Mouse (Mus musculus): ENCODE measurements around the gene Bco1. TPM values are rescaled to one million over a fixed set of nuclear protein-coding genes. Genes with fewer than 3 reads are reported as not detected.
A peak's percentile ranks its signal among the peaks of the same experiment; 100 is the strongest.

Bco1 gene
- polyA plus RNA-seq, 1 experiment from 2014 or later, result 0.22 TPM

DNA sequence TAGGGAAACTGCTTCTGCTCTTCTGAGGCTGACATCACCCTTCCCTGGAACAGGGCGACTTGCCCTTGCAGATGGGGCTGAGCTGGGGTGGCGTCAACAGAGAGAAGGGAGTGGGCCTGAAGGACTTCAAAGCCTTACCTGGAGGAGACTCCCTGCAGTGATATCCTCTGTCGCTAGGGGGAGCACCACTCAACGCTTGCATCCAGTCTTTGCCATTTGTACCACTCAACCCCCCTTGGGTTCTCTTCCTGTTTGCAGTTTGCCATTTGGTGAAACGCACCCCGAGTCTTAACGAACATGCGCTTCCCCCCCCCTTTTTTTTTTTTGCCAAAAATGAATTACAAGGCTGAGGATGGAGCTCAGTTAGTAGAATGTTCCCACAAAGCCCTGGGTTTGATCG, 11.9 kb downstream of the Bco1 start:
- Histone ChIP-seq H3K4me3 (no peak overlapping the region), H3K4me1 (0 out of 2 replicates have a peak, but pooled peaks cover 5% of the 10 kb centered on the region), H3K27ac (replicated peaks) (no peak overlapping the region), H3K9me3 (peaks cover 4% of the 10 kb centered on the region; the same call in 1 of the 2 replicates), H3K36me3 (replicated peaks) (no peaks in the 10 kb centered on the region), H3K27me3 (replicated peaks; ENCODE audit: low read depth, poor library complexity, severe bottlenecking) (no peaks in the 10 kb centered on the region)
- DNase-seq (ENCODE audit: low spot score), result peak; percentile 73
- WGBS, result 14% methylated on average over 9 of the region's 9 CpGs

DNA sequence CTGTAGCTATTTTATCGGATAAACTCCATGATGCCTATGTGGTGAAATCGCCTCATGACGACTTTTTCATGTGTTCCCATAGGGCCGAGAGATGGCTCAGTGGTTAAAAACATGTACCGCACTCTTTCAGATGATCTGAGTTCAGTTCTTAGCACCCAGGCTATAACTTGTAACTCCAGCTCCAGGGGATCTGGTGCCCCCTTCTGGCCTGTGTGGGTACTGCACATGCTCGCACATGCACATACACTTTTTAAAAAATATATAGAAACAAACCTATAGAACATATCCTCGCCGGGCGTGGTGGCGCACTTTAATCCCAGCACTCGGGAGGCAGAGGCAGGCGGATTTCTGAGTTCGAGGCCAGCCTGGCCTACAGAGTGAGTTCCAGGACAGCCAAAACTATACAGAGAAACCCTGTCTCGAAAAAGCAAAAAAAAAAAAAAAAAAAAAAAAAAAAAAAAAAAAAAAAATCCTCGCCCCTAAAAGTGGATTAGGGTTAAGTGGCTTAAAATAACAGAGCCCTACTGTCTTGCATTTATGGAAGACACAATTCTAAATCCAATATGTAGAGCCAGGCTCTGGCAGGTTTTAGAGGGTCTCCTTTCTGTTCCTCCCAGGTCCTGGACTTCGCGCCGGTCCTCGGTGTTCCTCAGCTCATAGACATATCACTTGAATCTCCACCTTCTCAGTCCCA, 13.5 kb downstream of the Bco1 start:
- Histone ChIP-seq H3K9me3 (peaks cover 4% of the 10 kb centered on the region; the same call in 1 of the 2 replicates), H3K4me1 (0 out of 2 replicates have a peak, but pooled peaks cover 5% of the 10 kb centered on the region), H3K27me3 (replicated peaks; ENCODE audit: low read depth, poor library complexity, severe bottlenecking) (no peaks in the 10 kb centered on the region), H3K27ac (replicated peaks) (no peak overlapping the region), H3K4me3 (no peak overlapping the region), H3K36me3 (replicated peaks) (no peaks in the 10 kb centered on the region)
- no peak for DNase-seq (ENCODE audit: low spot score)
- 90% methylated on average over 19 of the region's 19 CpGs for WGBS

DNA sequence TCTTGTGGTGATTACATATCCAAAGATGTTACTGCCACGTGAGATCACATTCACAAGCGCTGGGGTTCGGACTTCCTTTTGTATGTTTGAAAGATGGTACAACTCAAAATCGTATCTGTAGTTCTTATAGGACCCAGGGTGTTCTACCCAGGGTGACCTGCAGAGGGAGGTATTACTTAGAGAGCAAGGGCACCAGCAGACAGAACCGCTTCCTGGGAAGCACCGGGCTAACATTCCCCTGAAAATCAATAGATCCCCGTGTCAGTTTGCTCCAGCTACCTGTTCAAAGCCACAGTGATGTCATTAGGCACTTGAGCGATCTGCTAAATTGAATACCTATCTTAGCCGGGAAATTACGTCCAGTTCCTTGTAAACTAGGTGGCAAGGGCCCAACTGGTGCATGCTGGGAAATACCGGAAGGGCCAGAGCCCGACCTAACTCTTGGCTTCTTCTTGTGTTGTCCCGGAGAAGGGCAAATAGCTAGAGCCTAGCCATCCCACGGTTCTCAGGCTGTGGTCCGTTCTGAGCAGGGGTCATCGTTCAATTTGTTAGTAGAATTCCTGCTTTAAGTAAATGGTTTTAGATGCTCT, 14.2 kb downstream of the Bco1 start:
- H3K27ac ChIP-seq (replicated peaks), result no peak overlapping the region
- no peak overlapping the region for H3K4me3 ChIP-seq
- H3K36me3 ChIP-seq (replicated peaks), result no peaks in the 10 kb centered on the region
- peaks cover 4% of the 10 kb centered on the region; the same call in 1 of the 2 replicates for H3K9me3 ChIP-seq
- 55% methylated on average over 16 of the region's 16 CpGs for WGBS
- H3K4me1 ChIP-seq, result peaks cover 6% of the 10 kb centered on the region
- no peaks in the 10 kb centered on the region for H3K27me3 ChIP-seq (replicated peaks; ENCODE audit: low read depth, poor library complexity, severe bottlenecking)
- DNase-seq (ENCODE audit: low spot score), result peak; percentile 56

DNA sequence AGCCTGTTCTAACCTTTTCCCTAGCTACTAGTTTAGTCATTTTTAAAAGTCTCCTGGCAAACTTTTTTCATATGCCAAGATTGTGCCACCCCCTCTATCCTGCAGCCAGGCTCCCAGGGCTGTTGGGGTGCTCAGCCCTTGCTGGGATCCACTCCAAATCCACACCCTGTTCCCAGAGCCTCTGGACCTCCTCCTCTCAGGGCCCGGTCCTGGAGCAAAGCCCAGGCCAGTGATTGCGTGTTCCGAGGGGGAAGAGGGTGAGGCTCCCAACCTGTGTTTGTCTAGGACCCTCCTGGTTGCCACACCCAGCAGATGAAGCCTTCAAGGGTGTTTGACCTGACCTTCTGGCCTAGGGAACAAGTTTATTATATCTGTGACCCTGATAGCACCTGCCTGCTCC, 16.0 kb downstream of the Bco1 start:
- Histone ChIP-seq H3K27ac (replicated peaks) (no peak overlapping the region), H3K36me3 (replicated peaks) (no peaks in the 10 kb centered on the region), H3K9me3 (peaks cover 4% of the 10 kb centered on the region; the same call in 1 of the 2 replicates), H3K27me3 (replicated peaks; ENCODE audit: low read depth, poor library complexity, severe bottlenecking) (no peaks in the 10 kb centered on the region), H3K4me1 (peaks cover 23% of the 10 kb centered on the region), H3K4me3 (no peak overlapping the region)
- 92% methylated on average over 3 of the region's 3 CpGs for WGBS
- no peak for DNase-seq (ENCODE audit: low spot score)

DNA sequence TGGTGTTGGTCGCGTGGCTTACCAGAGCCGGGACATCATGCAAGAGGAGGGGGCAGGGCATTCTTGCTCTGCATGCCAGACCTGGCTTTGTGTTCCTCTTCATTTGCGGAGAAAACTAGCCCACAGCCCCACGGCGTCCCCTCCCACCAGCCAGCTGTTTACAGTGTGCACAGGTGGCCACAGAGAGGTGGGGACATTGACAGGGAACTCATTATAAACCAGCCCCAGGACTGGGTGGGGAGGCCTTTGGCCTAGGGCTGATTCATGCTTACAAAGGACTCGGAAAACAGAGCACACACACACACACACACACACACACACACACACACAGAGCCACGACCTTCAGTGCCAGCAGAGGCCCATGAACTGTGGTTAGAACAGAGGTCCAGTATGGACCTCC, 16.6 kb downstream of the Bco1 start:
- DNase-seq (ENCODE audit: low spot score), result no peak
- WGBS, result 75% methylated on average over 8 of the region's 8 CpGs

DNA sequence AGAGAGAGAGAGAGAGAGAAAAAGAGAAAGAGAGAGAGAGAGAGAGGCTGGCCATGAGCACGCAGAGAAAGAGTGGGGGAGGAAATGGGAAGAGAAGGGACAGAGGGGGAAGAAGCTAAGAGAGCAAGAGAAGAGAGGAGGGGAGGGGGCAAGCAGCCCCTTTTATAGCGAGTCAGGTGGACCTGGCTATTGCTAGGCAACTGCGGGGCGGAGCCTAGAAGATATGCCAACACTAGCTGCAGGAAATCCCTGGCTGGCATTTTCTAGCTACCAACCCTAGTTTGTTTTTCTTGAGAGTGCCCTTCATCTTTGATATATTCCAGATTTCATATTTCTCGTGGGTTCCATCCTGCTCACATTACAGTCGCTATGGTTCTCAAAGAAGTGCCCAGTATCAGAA, 19.4 kb downstream of the Bco1 start:
- peak overlapping the region; percentile 39; the same call in 1 of the 2 replicates for H3K4me3 ChIP-seq
- DNase-seq (ENCODE audit: low spot score), result no peak
- H3K27me3 ChIP-seq (replicated peaks; ENCODE audit: low read depth, poor library complexity, severe bottlenecking), result no peaks in the 10 kb centered on the region
- WGBS, result 40% methylated on average over 6 of the region's 6 CpGs
- no peaks in the 10 kb centered on the region for H3K9me3 ChIP-seq
- H3K36me3 ChIP-seq (replicated peaks), result no peaks in the 10 kb centered on the region
- peaks cover 34% of the 10 kb centered on the region for H3K4me1 ChIP-seq
- H3K27ac ChIP-seq (replicated peaks), result no peak overlapping the region

More for the DNA sequence above, 16.6 kb downstream of the Bco1 start:
- Histone ChIP-seq H3K4me1 (peaks cover 23% of the 10 kb centered on the region), H3K9me3 (peaks cover 4% of the 10 kb centered on the region; the same call in 1 of the 2 replicates), H3K27me3 (replicated peaks; ENCODE audit: low read depth, poor library complexity, severe bottlenecking) (no peaks in the 10 kb centered on the region), H3K36me3 (replicated peaks) (no peaks in the 10 kb centered on the region), H3K27ac (replicated peaks) (no peak overlapping the region), H3K4me3 (no peak overlapping the region)

DNA sequence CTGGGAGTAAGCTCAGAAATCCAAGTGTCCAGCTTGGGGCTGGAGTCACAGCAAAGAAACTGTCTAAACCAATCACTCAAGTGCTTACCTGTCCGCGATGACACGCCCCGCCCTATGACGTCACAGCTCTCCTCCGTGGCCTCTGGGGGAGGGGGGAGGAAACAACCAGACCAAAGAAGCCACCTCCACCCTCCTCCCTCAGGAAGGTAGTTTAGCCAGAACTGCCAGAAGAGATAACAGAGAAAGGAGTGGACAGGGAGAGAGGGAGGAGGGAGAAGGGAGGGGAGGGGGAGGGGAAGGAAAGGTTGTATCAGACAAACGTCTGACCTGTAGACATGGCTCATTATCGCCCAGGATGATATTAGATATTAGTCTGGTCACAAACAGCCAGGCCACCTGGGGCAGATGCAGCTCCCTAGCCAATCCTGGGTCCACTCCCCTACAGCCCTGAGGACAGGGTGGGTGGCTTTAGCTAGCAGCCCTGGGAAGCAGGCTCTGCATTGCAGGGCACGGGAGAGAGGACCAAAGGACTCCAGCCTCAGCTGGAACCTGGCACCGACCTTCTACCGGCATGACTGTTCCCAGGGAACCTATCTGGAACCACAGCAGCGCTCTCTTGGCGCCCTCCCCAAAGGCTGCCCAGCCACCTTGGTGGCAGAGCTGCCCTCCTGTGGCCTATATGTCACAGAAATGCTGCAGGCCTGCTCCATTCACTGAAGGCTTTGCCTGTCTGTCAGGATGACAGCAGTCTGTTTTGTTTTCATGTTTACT, 20.2 kb downstream of the Bco1 start:
- peak overlapping the region; percentile 39 for H3K4me3 ChIP-seq
- H3K36me3 ChIP-seq (replicated peaks), result no peaks in the 10 kb centered on the region
- no peaks in the 10 kb centered on the region for H3K27me3 ChIP-seq (replicated peaks; ENCODE audit: low read depth, poor library complexity, severe bottlenecking)
- peak; percentile 54 for DNase-seq (ENCODE audit: low spot score)
- WGBS, result 8% methylated on average over 13 of the region's 13 CpGs
- peaks cover 34% of the 10 kb centered on the region for H3K4me1 ChIP-seq
- H3K9me3 ChIP-seq, result no peaks in the 10 kb centered on the region
- H3K27ac ChIP-seq (replicated peaks), result no peak overlapping the region

DNA sequence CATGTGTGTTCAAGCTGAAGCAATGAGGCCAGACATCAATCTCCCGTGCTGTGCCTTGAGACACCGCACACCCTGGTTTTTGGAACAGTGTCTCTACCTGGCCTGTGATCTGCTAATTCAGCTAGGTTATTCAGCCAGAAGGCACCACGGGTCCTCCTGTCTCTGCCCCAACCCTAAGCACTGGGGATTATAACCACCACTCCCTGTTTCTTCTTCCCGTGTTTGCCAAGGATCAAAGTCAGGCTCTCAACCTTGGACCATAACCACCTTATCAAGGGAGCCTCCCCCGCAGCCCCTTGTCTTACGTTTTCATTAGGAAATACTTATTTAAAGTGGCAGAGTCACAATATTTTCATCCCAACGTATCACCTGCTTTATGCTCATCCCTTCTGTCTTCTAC, 20.9 kb downstream of the Bco1 start:
- Histone ChIP-seq H3K27me3 (replicated peaks; ENCODE audit: low read depth, poor library complexity, severe bottlenecking) (no peaks in the 10 kb centered on the region), H3K36me3 (replicated peaks) (no peaks in the 10 kb centered on the region), H3K4me1 (peaks cover 34% of the 10 kb centered on the region), H3K27ac (replicated peaks) (no peak overlapping the region), H3K9me3 (no peaks in the 10 kb centered on the region), H3K4me3 (no peak overlapping the region)
- no peak for DNase-seq (ENCODE audit: low spot score)
- whole genome bisulfite sequencing, result 79% methylated on average over 7 of the region's 7 CpGs

DNA sequence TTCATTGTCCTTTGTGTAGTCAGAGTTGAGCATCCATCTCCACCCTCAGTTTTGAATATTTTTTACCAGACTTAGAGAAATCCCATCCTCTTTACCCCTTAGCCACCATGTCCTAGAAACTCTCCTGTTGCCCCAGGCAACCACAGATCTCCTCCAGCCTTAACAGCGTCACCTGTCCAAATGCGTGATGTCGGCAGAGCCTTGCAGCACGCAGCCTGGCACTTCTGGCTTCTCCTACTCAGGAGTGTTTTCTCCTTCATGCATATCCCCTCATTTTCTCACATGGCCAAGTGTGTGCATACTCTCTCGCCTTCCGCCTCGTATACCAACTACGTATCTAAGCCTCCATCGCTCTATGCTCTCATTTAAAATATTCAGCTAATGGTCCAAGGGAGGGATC, 22.8 kb downstream of the Bco1 start:
- Histone ChIP-seq H3K27ac (replicated peaks) (no peak overlapping the region), H3K4me3 (no peak overlapping the region), H3K36me3 (replicated peaks) (no peaks in the 10 kb centered on the region), H3K4me1 (peaks cover 29% of the 10 kb centered on the region), H3K27me3 (replicated peaks; ENCODE audit: low read depth, poor library complexity, severe bottlenecking) (no peaks in the 10 kb centered on the region), H3K9me3 (no peaks in the 10 kb centered on the region)
- WGBS, result 93% methylated on average over 9 of the region's 9 CpGs
- no peak for DNase-seq (ENCODE audit: low spot score)

DNA sequence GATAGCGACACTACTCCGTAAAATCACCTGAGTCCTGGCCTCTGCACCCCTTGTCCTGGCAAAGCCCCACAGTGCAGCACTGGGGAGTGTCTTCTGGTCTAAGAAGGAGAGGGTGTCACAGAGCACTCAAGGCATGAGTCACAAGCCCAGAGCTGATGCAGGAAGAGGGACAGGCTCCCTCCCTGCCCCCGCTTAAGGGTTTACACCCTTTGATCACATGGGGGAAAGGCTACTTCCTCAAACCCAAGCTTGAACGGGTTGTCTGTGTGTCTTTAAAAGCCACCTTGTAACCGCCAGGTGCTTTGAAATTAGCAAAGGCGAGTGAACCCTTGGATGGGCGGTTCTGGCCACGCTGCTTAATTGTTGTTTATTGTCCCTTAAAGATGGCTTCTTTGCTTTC, 25.6 kb downstream of the Bco1 start:
- Histone ChIP-seq H3K27ac (replicated peaks) (no peak overlapping the region), H3K4me1 (peaks cover 14% of the 10 kb centered on the region), H3K27me3 (replicated peaks; ENCODE audit: low read depth, poor library complexity, severe bottlenecking) (no peaks in the 10 kb centered on the region), H3K9me3 (no peaks in the 10 kb centered on the region), H3K4me3 (no peak overlapping the region), H3K36me3 (replicated peaks) (no peaks in the 10 kb centered on the region)
- 57% methylated on average over 8 of the region's 8 CpGs for WGBS
- no peak for DNase-seq (ENCODE audit: low spot score)

DNA sequence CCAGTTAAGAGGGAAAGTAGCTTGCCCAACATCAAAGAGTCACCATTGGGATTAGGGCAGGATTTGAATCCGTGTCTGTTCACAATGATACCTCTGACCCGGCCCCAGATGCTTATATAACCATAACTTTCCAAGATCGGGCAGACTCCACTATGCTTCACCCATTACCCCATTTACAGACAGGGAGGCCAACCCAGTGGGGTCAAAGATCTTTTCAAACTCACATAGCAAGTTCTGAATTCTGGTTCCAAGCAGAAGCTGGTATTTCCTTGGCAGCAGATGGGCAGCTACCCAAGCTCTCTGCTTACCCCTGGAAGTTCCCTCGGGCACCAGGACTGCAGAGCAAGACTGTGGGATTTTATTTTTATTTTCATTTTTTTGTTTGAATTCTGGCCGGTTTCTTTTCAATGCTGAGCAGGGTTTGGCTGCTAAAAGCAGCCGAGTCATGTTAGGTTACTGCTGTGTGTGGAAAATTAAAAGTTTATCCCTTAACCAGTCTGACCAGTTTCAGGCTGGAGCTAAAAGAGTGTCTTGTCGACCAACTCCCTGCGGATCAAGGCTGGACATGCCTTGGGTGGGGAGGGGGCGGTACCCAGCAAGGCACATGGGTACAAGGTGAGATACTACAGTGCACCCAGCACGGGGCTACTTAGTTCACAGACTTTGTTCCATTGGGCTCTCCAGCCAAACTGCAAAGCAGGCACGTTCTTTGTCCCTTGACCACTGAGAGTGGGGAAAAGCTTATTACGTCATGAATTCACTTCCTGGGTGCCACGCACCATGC, 28.4 kb downstream of the Bco1 start:
- Histone ChIP-seq H3K27ac (replicated peaks) (no peak overlapping the region), H3K4me3 (no peak overlapping the region), H3K4me1 (peaks cover 7% of the 10 kb centered on the region), H3K36me3 (replicated peaks) (no peaks in the 10 kb centered on the region), H3K27me3 (replicated peaks; ENCODE audit: low read depth, poor library complexity, severe bottlenecking) (no peaks in the 10 kb centered on the region), H3K9me3 (no peaks in the 10 kb centered on the region)
- 75% methylated on average over 13 of the region's 13 CpGs for WGBS
- DNase-seq (ENCODE audit: low spot score), result peak; percentile 24

DNA sequence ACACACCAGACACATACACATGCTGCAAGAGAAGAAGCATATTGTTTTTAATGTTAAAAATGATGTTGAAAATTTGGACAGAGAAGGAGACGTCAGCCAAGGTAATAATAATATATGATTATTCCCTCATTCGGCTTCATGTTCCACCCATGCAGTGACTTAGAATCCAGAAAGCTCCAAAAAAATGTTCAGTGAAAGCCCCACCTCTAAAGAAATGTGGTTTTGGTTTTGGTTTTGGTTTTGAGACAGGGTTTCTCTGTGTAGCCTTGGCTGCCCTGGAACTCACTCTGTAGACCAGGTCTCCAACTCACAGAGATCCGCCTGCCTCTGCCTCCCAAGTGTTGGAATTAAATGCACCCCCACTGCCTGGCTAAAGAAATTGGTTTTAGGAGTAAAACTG, 30.2 kb downstream of the Bco1 start:
- Histone ChIP-seq H3K27ac (replicated peaks) (no peak overlapping the region), H3K4me1 (no peaks in the 10 kb centered on the region), H3K9me3 (no peaks in the 10 kb centered on the region), H3K36me3 (replicated peaks) (no peaks in the 10 kb centered on the region), H3K27me3 (replicated peaks; ENCODE audit: low read depth, poor library complexity, severe bottlenecking) (no peaks in the 10 kb centered on the region), H3K4me3 (no peak overlapping the region)
- DNase-seq (ENCODE audit: low spot score), result no peak
- WGBS, result 92% methylated on average over 3 of the region's 3 CpGs
